In the genomic region with DNA sequence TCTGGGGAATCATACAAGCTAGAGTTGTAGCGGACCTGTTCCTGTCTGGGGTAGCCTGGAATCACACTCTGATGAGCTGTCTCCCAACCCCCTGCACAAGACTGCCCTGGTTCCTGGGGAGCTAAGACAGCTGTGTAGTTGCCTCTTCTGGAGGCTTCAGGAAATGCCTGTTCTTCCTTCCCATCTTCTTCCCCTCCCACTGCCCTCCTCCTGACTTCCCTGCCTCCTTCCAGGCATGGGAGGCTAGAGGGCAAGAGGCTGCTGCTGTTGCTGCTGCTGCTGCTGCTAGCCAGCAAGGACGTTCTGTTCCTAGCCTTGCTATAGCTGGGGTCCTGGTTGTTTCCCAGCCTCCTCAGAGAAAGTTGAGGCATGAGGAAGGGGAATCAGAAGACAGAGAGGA, we compare ENCODE assay signal across 12 mouse cellular contexts. TPM values are rescaled to one million over a fixed set of nuclear protein-coding genes. Genes with fewer than 3 reads are reported as not detected.
DNase-seq lines count a peak whose midpoint lies in the region; ATAC-seq and TF ChIP-seq lines count a peak whose summit lies in the region.
"Had no signal": no experiment of that assay in that cellular context is flagged by ENCODE, and none has a peak within 500 bp of the region (broad histone marks: within the 10 kb centered on the region; RNA-seq: fewer than 3 reads in every experiment).

No protein-coding gene starts in this region.

- no peaks in the 10 kb centered on the region for H3K9me3 ChIP-seq in intestine, embryonic 14.5 days (ENCODE audit: control insufficient read depth, low read length)
- no peaks in the 10 kb centered on the region for H3K9me3 ChIP-seq in intestine, postnatal 0 days (ENCODE audit: control insufficient read depth)
- H3K9me3 ChIP-seq in intestine, embryonic 16.5 days (ENCODE audit: control insufficient read depth, low read length): no peaks in the 10 kb centered on the region
- no peaks in the 10 kb centered on the region for H3K9me3 ChIP-seq in limb, embryonic 10.5 days (replicated peaks)
- H3K9me3 ChIP-seq in stomach, embryonic 16.5 days (replicated peaks; ENCODE audit: control insufficient read depth, low read length): no peaks in the 10 kb centered on the region
- no peaks in the 10 kb centered on the region for H3K9me3 ChIP-seq in forebrain, embryonic 16.5 days (ENCODE audit: control insufficient read depth, low read length)
- H3K9me3 ChIP-seq: hindbrain, embryonic 10.5 days; liver, embryonic 15.5 days had no signal

- H3K36me3 ChIP-seq in intestine, embryonic 14.5 days (ENCODE audit: control insufficient read depth, insufficient read depth, low read length): no peaks in the 10 kb centered on the region
- H3K36me3 ChIP-seq in intestine, postnatal 0 days (ENCODE audit: control insufficient read depth, insufficient read depth): no peaks in the 10 kb centered on the region
- no peaks in the 10 kb centered on the region for H3K36me3 ChIP-seq in intestine, embryonic 16.5 days (ENCODE audit: control insufficient read depth, insufficient read depth, low read length)
- no peaks in the 10 kb centered on the region for H3K36me3 ChIP-seq in limb, embryonic 10.5 days
- no peaks in the 10 kb centered on the region for H3K36me3 ChIP-seq in stomach, embryonic 16.5 days (ENCODE audit: control insufficient read depth, insufficient read depth, low read length)
- H3K36me3 ChIP-seq in forebrain, embryonic 16.5 days (ENCODE audit: control insufficient read depth, insufficient read depth): no peaks in the 10 kb centered on the region
- H3K36me3 ChIP-seq: hindbrain, embryonic 10.5 days; liver, embryonic 15.5 days had no signal

- H3K27ac ChIP-seq in intestine, embryonic 14.5 days (ENCODE audit: low read depth): peak overlapping the region; percentile 77
- H3K27ac ChIP-seq in intestine, postnatal 0 days (ENCODE audit: low read depth, low read length): no peak overlapping the region
- peak overlapping the region; percentile 43 for H3K27ac ChIP-seq in intestine, embryonic 16.5 days (ENCODE audit: low read length)
- H3K27ac ChIP-seq in limb, embryonic 10.5 days: peak overlapping the region; percentile 50; the same call in 1 of the 2 replicates
- peak overlapping the region; percentile 80 for H3K27ac ChIP-seq in stomach, embryonic 16.5 days (ENCODE audit: low read length)
- H3K27ac ChIP-seq in forebrain, embryonic 16.5 days (ENCODE audit: low read length): no peak overlapping the region
- H3K27ac ChIP-seq: hindbrain, embryonic 10.5 days; liver, embryonic 15.5 days had no signal

- H3K27me3 ChIP-seq in intestine, embryonic 14.5 days (replicated peaks; ENCODE audit: control insufficient read depth, insufficient read depth, low read length): 0 out of 2 replicates have a peak, but pooled peaks cover 5% of the 10 kb centered on the region
- H3K27me3 ChIP-seq in intestine, postnatal 0 days (replicated peaks; ENCODE audit: control insufficient read depth, insufficient read depth, low read length): no peaks in the 10 kb centered on the region
- H3K27me3 ChIP-seq in intestine, embryonic 16.5 days (replicated peaks; ENCODE audit: control insufficient read depth, insufficient read depth, low read length): 0 out of 2 replicates have a peak, but pooled peaks cover 10% of the 10 kb centered on the region
- H3K27me3 ChIP-seq in limb, embryonic 10.5 days (ENCODE audit: low read depth, poor library complexity, severe bottlenecking): peaks cover 96% of the 10 kb centered on the region
- H3K27me3 ChIP-seq in stomach, embryonic 16.5 days (ENCODE audit: control insufficient read depth, insufficient read depth, low read length): no peaks in the 10 kb centered on the region
- no peaks in the 10 kb centered on the region for H3K27me3 ChIP-seq in forebrain, embryonic 16.5 days (replicated peaks; ENCODE audit: control insufficient read depth, insufficient read depth, low read length)

- no peak overlapping the region for H3K4me3 ChIP-seq in intestine, embryonic 14.5 days (ENCODE audit: low read depth, low read length)
- no peak overlapping the region for H3K4me3 ChIP-seq in intestine, postnatal 0 days (ENCODE audit: low read depth, low read length)
- no peak overlapping the region for H3K4me3 ChIP-seq in intestine, embryonic 16.5 days (ENCODE audit: low read length)
- no peak overlapping the region for H3K4me3 ChIP-seq in limb, embryonic 10.5 days
- no peak overlapping the region for H3K4me3 ChIP-seq in stomach, embryonic 16.5 days (replicated peaks; ENCODE audit: low read length)
- H3K4me3 ChIP-seq in forebrain, embryonic 16.5 days (replicated peaks; ENCODE audit: low read length): no peak overlapping the region
- H3K4me3 ChIP-seq: hindbrain, embryonic 10.5 days; liver, embryonic 15.5 days had no signal

- peaks cover 5% of the 10 kb centered on the region; the same call in 1 of the 2 replicates for H3K4me1 ChIP-seq in intestine, embryonic 14.5 days (replicated peaks; ENCODE audit: control insufficient read depth, insufficient read depth, low read length)
- no peaks in the 10 kb centered on the region for H3K4me1 ChIP-seq in intestine, postnatal 0 days (replicated peaks; ENCODE audit: control insufficient read depth, insufficient read depth, low read length)
- H3K4me1 ChIP-seq in intestine, embryonic 16.5 days (ENCODE audit: control insufficient read depth, insufficient read depth, low read length): peaks cover 3% of the 10 kb centered on the region; the same call in 1 of the 2 replicates
- H3K4me1 ChIP-seq in limb, embryonic 10.5 days: peaks cover 32% of the 10 kb centered on the region
- peaks cover 12% of the 10 kb centered on the region; the same call in 1 of the 2 replicates for H3K4me1 ChIP-seq in stomach, embryonic 16.5 days (ENCODE audit: control insufficient read depth, insufficient read depth, low read length)
- H3K4me1 ChIP-seq in forebrain, embryonic 16.5 days (replicated peaks; ENCODE audit: control insufficient read depth, insufficient read depth, low read length): no peaks in the 10 kb centered on the region; the same call in 1 of the 2 replicates
- H3K4me1 ChIP-seq: hindbrain, embryonic 10.5 days had no signal

- no peak for TF ChIP-seq CTCF in intestine, postnatal 0 days (IDR thresholded peaks at IDR 0.05; ENCODE audit: low read depth)

- no peak for DNase-seq in intestine, embryonic 14.5 days (ENCODE audit: low spot score)
- DNase-seq in limb, embryonic 10.5 days (ENCODE audit: low spot score): no peak
- no peak for DNase-seq in layer of hippocampus, postnatal 14 days (ENCODE audit: low spot score in 2 of 2)
- DNase-seq in embryo, embryonic 11 days: no peak
- DNase-seq: layer of hippocampus, adult 9-11 months had no signal

- WGBS in intestine, embryonic 14.5 days: 42% methylated on average over 2 of the region's 2 CpGs
- 56% methylated on average over 2 of the region's 2 CpGs for WGBS in intestine, postnatal 0 days
- WGBS in intestine, embryonic 16.5 days: 44% methylated on average over 2 of the region's 2 CpGs
- 40% methylated on average over 2 of the region's 2 CpGs for WGBS in limb, embryonic 10.5 days
- 50% methylated on average over 2 of the region's 2 CpGs for WGBS in stomach, embryonic 16.5 days
- WGBS in forebrain, embryonic 16.5 days: 62% methylated on average over 2 of the region's 2 CpGs

- H3K4me2 ChIP-seq in intestine, embryonic 14.5 days (ENCODE audit: low read length): no peak overlapping the region
- H3K4me2 ChIP-seq in intestine, postnatal 0 days (replicated peaks; ENCODE audit: low read depth): no peak overlapping the region
- H3K4me2 ChIP-seq in intestine, embryonic 16.5 days (ENCODE audit: low read depth, low read length): no peak overlapping the region
- H3K4me2 ChIP-seq in stomach, embryonic 16.5 days (ENCODE audit: low read depth, low read length): no peak overlapping the region
- H3K4me2 ChIP-seq in forebrain, embryonic 16.5 days (ENCODE audit: low read length): no peak overlapping the region
- H3K4me2 ChIP-seq: liver, embryonic 15.5 days had no signal

- H3K9ac ChIP-seq in intestine, embryonic 14.5 days (ENCODE audit: low read length): no peak overlapping the region
- H3K9ac ChIP-seq in intestine, postnatal 0 days (ENCODE audit: low read depth, low read length): no peak overlapping the region
- H3K9ac ChIP-seq in intestine, embryonic 16.5 days (ENCODE audit: low read depth, low read length): no peak overlapping the region
- H3K9ac ChIP-seq in stomach, embryonic 16.5 days (ENCODE audit: low read length): no peak overlapping the region
- no peak overlapping the region for H3K9ac ChIP-seq in forebrain, embryonic 16.5 days (replicated peaks; ENCODE audit: low read depth, low read length)
- H3K9ac ChIP-seq: liver, embryonic 15.5 days had no signal

- ATAC-seq in intestine, embryonic 14.5 days (replicated peaks; ENCODE audit: low FRiP score, low TSS enrichment, low read depth): no peak
- no peak for ATAC-seq in intestine, postnatal 0 days
- peak; percentile 29; the same call in 1 of the 2 replicates for ATAC-seq in intestine, embryonic 16.5 days
- no peak for ATAC-seq in stomach, embryonic 16.5 days (ENCODE audit: insufficient read depth, low FRiP score)
- ATAC-seq in forebrain, embryonic 16.5 days: no peak

RNA-seq across cellular contexts. Expression of a gene that starts 3.1 kb away (rescaled TPM):
- 52.7 and 58.1 TPM in 2 replicates for polyA plus RNA-seq in intestine, embryonic 14.5 days (2014; fragmentation: Nextera tagmentation; extraction: Ambion mirVana)
- polyA plus RNA-seq in intestine, postnatal 0 days (2015; fragmentation: Nextera tagmentation; extraction: Ambion mirVana): 35.2 and 43.0 TPM in 2 replicates
- 48.1 and 54.3 TPM in 2 replicates for polyA plus RNA-seq in intestine, embryonic 16.5 days (2015; fragmentation: Nextera tagmentation; extraction: Ambion mirVana)
- polyA plus RNA-seq in limb, embryonic 10.5 days (2016; fragmentation: Nextera tagmentation; extraction: Ambion mirVana): 7.9 and 11.5 TPM in 2 replicates
- polyA plus RNA-seq in stomach, embryonic 16.5 days (2015; fragmentation: Nextera tagmentation; extraction: Ambion mirVana): 87.2 and 114 TPM in 2 replicates
- total RNA-seq in layer of hippocampus, postnatal 14 days (2021): 10 to 100 TPM; 26.1 to 34.2 TPM
- polyA plus RNA-seq in forebrain, embryonic 16.5 days (2015; fragmentation: Nextera tagmentation; extraction: Ambion mirVana): 14.9 and 21.1 TPM in 2 replicates

RNA-seq across cellular contexts. Expression of a gene that starts 21.5 kb away (rescaled TPM):
- polyA plus RNA-seq in intestine, embryonic 14.5 days (2014; fragmentation: Nextera tagmentation; extraction: Ambion mirVana): 58.2 and 59.4 TPM in 2 replicates
- 38.2 and 38.6 TPM in 2 replicates for polyA plus RNA-seq in intestine, postnatal 0 days (2015; fragmentation: Nextera tagmentation; extraction: Ambion mirVana)
- polyA plus RNA-seq in intestine, embryonic 16.5 days (2015; fragmentation: Nextera tagmentation; extraction: Ambion mirVana): 47.5 and 60.3 TPM in 2 replicates
- polyA plus RNA-seq in limb, embryonic 10.5 days (2016; fragmentation: Nextera tagmentation; extraction: Ambion mirVana): 98.4 and 102 TPM in 2 replicates
- 49.6 and 50.9 TPM in 2 replicates for polyA plus RNA-seq in stomach, embryonic 16.5 days (2015; fragmentation: Nextera tagmentation; extraction: Ambion mirVana)
- 10 to 100 TPM; 10.5 to 11.3 TPM for total RNA-seq in layer of hippocampus, postnatal 14 days (2021)
- polyA plus RNA-seq in forebrain, embryonic 16.5 days (2015; fragmentation: Nextera tagmentation; extraction: Ambion mirVana): 59.5 and 60.1 TPM in 2 replicates

RNA-seq across cellular contexts. Expression of a gene that starts 22.6 kb away (rescaled TPM):
- polyA plus RNA-seq in intestine, embryonic 14.5 days (2014; fragmentation: Nextera tagmentation; extraction: Ambion mirVana): 0.26 and 0.49 TPM in 2 replicates
- 0.12 and 0.13 TPM in 2 replicates for polyA plus RNA-seq in intestine, postnatal 0 days (2015; fragmentation: Nextera tagmentation; extraction: Ambion mirVana)
- 0.18 and 0.32 TPM in 2 replicates for polyA plus RNA-seq in intestine, embryonic 16.5 days (2015; fragmentation: Nextera tagmentation; extraction: Ambion mirVana)
- polyA plus RNA-seq in limb, embryonic 10.5 days (2016; fragmentation: Nextera tagmentation; extraction: Ambion mirVana): 0.05 and 0.06 TPM in 2 replicates
- 0.26 and 0.59 TPM in 2 replicates for polyA plus RNA-seq in stomach, embryonic 16.5 days (2015; fragmentation: Nextera tagmentation; extraction: Ambion mirVana)
- total RNA-seq in layer of hippocampus, postnatal 14 days (2021): 100 to 1,000 TPM; 134 to 136 TPM
- 3.7 and 6.1 TPM in 2 replicates for polyA plus RNA-seq in forebrain, embryonic 16.5 days (2015; fragmentation: Nextera tagmentation; extraction: Ambion mirVana)
- total RNA-seq: common myeloid progenitor, adult 5-6 weeks had no signal

RNA-seq across cellular contexts. Expression of a gene that starts 45.2 kb away (rescaled TPM):
- not detected in 2 replicates for polyA plus RNA-seq in intestine, embryonic 14.5 days (2014; fragmentation: Nextera tagmentation; extraction: Ambion mirVana)
- not detected in 2 replicates for polyA plus RNA-seq in intestine, postnatal 0 days (2015; fragmentation: Nextera tagmentation; extraction: Ambion mirVana)
- polyA plus RNA-seq in intestine, embryonic 16.5 days (2015; fragmentation: Nextera tagmentation; extraction: Ambion mirVana): not detected in 2 replicates
- polyA plus RNA-seq in limb, embryonic 10.5 days (2016; fragmentation: Nextera tagmentation; extraction: Ambion mirVana): not detected in 2 replicates
- 12.3 and 24.8 TPM in 2 replicates for polyA plus RNA-seq in stomach, embryonic 16.5 days (2015; fragmentation: Nextera tagmentation; extraction: Ambion mirVana)
- not detected for total RNA-seq in layer of hippocampus, postnatal 14 days (2021)
- polyA plus RNA-seq in forebrain, embryonic 16.5 days (2015; fragmentation: Nextera tagmentation; extraction: Ambion mirVana): not detected in 2 replicates
- total RNA-seq: common myeloid progenitor, adult 5-6 weeks had no signal
- polyA plus RNA-seq: liver, embryonic 15.5 days had no signal

Comparison
In these comparisons a context has a peak if more than half of its experiments do, and no peak if none do; other contexts are left out.
1. H3K27ac ChIP-seq: peak in intestine, embryonic 14.5 days (single experiment), intestine, embryonic 16.5 days (single experiment), limb, embryonic 10.5 days (single experiment) and stomach, embryonic 16.5 days (single experiment); none in intestine, postnatal 0 days (single experiment) and forebrain, embryonic 16.5 days (single experiment).